Mouse (Mus musculus): ENCODE measurements around the gene Ttc24.

Ttc24 gene

DNA sequence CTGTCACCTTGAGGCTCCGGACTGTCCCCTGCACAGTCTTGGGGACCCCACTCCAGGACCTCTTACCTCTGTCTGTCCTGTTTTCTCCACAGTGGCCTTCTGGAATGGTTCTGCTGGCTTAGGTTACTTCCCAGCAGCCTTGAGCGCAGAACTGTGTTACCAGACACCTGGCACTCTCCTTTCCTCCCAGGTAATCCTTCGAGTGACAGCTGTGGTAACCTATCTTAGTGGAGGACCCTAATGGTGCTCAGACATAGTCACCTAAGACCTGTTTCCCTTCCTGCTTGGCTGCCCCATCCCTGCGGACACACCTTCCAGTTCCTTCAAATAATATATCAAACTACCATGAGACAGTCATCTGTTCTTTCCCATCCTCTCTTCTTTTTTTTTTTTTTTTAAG, at the start of gene Ttc24:
Gene Ttc24 (minus strand): TSS at position 101 of the 400 bp plus-strand sequence.
- no peak for DNase-seq (ENCODE audit: low read depth, low spot score)

DNA sequence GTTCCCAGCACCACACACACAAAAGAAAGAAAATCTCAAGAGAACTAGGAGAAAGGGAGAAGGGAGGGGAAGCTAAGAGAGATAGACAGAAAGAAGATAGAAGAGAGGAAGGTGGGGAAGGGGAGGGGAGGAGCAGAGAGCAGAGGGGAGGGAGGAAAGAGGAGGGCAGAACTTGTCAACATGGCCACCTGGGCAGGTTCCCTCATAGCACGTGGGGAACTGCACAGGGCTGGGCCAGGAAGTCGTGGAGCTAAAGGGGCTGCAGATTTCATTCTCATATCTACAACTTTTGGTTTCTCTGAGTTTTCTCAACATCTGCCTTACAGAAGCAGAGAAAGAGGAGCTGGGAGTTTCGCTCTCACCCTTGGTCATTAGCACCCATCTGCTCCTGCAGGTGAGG, 49.5 kb upstream of the Ttc24 start:
- DNase-seq (ENCODE audit: low read depth, low spot score), result no peak

DNA sequence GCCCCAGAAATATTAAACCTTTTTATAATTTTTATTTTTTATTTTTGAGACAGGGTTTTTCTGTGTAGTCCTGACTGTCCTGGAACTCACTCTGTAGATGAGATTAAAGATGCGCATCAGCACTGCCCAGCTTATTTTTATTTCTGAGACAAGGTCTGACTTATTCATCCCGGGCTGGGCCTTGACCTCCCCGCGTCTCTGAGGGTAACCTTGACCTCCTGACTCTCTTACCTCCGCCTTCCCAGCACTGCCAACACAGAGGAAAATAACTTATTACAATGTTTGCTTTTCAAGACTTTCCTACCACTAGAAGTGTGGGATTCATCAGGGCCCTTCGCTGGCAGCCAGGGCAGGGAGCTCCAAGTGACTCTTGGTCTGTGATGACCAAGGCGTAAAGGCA, 48.1 kb upstream of the Ttc24 start:
- no peak for DNase-seq (ENCODE audit: low read depth, low spot score)

DNA sequence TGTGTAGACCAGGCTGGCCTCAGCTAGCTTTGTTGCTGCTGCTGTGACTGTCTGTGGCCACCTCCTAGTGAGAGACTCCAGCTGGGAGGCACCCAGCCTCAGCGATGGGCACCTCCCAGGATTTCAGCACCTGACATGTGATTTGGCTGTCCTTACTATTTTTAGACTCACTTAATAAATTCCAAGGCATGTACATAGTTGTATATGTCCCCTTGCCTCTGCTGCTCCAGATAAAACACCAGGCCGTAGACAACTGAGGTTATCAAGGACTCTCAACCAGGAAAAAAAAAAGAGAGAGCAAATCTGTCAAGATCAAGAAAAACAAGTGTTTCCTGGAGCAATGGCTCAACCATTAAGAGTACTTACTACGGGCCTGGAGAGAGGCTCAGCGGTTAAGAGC, 47.1 kb upstream of the Ttc24 start:
- no peak for DNase-seq (ENCODE audit: low read depth, low spot score)

GRCm38 (mm10) chr3:88121164-88122131, 43.3 kb upstream of the Ttc24 start:
- no peak for DNase-seq (ENCODE audit: low read depth, low spot score)

DNA sequence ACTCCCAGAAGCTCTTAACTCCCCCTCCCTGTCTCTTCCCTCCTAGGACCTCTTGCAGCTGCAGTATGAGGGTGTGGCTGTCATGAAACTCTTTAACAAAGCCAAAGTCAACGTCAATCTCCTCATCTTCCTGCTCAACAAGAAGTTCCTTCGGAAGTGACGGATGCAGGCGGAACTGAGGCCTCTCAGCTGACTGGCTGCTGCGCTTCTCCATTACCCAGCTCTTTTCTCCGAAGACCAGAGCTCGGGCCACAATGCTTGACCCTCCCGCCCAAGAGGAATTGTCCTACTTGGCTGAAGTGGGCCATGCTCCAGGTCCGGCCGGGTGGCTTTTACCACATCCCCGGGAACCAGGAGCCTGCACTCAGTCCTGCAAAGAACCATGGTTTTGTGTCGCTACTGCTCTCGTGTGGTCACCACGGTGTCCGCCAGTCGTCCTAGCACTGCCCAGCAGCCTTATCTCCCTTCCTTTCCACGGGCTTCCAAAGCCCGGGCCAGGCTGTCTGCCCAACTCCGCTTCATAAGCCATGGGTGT, 42.1 kb upstream of the Ttc24 start:
- DNase-seq (ENCODE audit: low read depth, low spot score), result no peak

DNA sequence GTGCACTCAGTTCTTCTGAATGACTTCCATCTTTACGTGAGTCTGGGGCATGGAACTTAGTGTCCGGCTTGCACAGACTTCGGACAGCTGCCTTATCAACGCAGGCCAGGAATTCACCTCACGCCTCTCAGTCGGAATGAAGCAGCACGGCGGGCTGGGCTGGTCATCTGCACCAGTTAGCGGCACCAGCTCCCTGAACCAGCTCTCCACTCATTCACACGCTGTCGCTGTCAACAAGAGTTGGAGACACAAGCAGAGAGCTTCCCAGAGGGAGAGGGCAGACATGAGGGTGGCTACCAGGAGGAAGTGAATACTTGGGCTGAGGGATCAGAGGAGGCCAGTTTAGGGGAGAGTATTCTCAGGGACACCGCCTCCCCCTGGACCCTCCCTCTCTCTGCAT, 36.3 kb upstream of the Ttc24 start:
- no peak for DNase-seq (ENCODE audit: low read depth, low spot score)

- DNase-seq (ENCODE audit: low read depth, low spot score), result no peak
Observed at GRCm38 (mm10) chr3:88109126-88109525, 31.0 kb upstream of the Ttc24 start.

- no peak for DNase-seq (ENCODE audit: low read depth, low spot score)
Observed at GRCm38 (mm10) chr3:88106126-88106525, 28.0 kb upstream of the Ttc24 start.

DNA sequence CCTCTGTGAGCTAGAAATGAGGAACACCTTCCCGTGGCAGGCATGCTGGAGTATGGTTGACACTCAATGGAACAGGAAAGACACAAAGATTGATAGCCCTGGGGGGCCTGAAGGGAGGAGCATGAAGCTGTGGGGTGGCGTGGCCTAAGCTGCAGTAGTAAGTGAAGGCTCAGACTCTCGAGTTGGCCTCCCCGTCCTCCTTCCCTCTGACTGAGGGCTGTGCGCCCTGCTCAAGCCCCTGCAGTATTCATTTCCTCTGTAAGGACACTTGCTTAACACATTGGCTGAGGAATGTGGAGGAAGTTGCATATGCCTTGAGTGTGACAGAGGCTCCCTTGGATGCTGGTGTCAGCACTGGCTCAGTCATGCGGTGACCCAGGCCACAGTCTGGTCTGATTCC, 24.5 kb upstream of the Ttc24 start:
- DNase-seq (ENCODE audit: low read depth, low spot score), result no peak

GRCm38 (mm10) chr3:88102196-88102595, 24.1 kb upstream of the Ttc24 start:
- no peak for DNase-seq (ENCODE audit: low read depth, low spot score)

GRCm38 (mm10) chr3:88101736-88102135, 23.6 kb upstream of the Ttc24 start:
- DNase-seq (ENCODE audit: low read depth, low spot score), result no peak

GRCm38 (mm10) chr3:88100251-88100650, 22.1 kb upstream of the Ttc24 start:
- no peak for DNase-seq (ENCODE audit: low read depth, low spot score)

- no peak for DNase-seq (ENCODE audit: low read depth, low spot score)
Observed at GRCm38 (mm10) chr3:88097666-88098065, 19.6 kb upstream of the Ttc24 start.

- DNase-seq (ENCODE audit: low read depth, low spot score), result no peak
Observed at GRCm38 (mm10) chr3:88094126-88094525, 16.0 kb upstream of the Ttc24 start.

GRCm38 (mm10) chr3:88090616-88091015, 12.5 kb upstream of the Ttc24 start:
- no peak for DNase-seq (ENCODE audit: low read depth, low spot score)

DNA sequence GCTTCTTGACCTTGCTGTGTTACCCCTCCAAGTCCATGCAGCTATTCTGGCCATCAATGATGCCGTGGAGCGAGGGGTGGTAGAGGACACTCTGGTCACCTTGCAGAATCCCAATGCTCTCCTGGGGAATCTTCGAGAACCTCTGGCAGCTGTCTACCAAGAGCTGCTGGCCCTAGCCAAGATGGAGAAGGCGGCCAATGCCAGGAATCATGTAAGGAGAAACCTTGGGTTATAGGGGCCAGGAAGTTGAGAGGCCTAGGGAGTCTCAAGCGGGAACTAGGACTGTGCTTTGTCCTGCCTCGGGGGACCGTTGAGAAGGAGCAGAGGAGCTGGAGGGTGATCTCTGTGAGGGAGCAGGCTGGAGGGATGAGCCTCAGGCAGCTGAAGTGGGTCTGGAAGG, 12.0 kb upstream of the Ttc24 start:
- DNase-seq (ENCODE audit: low read depth, low spot score), result no peak

GRCm38 (mm10) chr3:88087688-88088087, 9.6 kb upstream of the Ttc24 start:
- no peak for DNase-seq (ENCODE audit: low read depth, low spot score)

GRCm38 (mm10) chr3:88085459-88085858, 7.4 kb upstream of the Ttc24 start:
- DNase-seq (ENCODE audit: low read depth, low spot score), result no peak

GRCm38 (mm10) chr3:88084001-88084400, 5.9 kb upstream of the Ttc24 start:
- no peak for DNase-seq (ENCODE audit: low read depth, low spot score)

DNA sequence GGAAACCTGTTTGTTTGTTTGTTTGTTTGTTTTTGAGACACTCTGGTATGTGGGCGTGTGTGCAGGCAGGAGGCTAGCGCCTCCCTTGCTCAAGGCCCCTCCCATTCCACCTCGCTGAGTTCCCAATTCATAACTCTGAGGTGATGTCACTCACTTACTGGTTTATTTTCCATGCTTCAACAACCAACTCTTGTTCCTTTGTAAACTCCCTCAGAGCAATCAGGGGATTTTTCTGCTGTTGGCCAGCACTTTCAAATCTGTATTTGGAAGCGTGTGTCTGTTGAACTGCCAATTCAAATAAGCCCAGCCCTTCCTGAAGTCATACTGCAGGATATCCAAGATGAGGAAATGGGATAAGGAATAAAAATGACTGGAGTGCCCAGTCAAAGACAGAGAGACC, 4.6 kb upstream of the Ttc24 start:
- no peak for DNase-seq (ENCODE audit: low read depth, low spot score)

- DNase-seq (ENCODE audit: low read depth, low spot score), result no peak
Observed at GRCm38 (mm10) chr3:88082224-88082618, 4.1 kb upstream of the Ttc24 start.
